Mouse (Mus musculus): ENCODE results near the gene Cdc73. TPM values are rescaled to one million over a fixed set of nuclear protein-coding genes. Genes with fewer than 3 reads are reported as not detected.

Cdc73 gene
- polyA plus RNA-seq, 2 experiments = 21.8 to 22.2 TPM

DNA sequence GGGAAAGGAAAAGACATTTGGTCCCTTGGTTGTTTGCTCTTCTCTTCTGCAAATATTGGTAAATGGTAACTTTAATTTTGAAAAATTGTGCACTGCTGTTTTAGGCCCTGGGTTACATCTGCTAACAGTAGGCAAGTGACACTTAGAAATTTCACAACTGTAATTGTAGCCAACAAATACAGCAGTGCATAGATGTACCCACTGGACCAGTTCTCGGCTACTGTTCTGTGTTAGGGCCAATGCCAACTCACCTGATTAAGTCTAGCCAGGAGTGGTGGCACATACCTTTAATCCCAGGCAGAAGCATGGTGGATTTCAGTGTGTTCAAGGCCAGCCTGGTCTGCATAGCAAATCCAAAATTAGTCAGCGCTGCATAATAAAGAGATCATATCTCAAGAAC, 52.4 kb downstream of the Cdc73 start:
- TF ChIP-seq POLR2A (IDR thresholded peaks at IDR 0.05; ENCODE audit: borderline replicate concordance, extremely low read depth, insufficient read depth, insufficient read length) = no peak
- WGBS = 92% methylated on average over 2 of the region's 2 CpGs
- Histone ChIP-seq H3K4me2 (replicated peaks; ENCODE audit: low read depth, low read length, severe bottlenecking) (no peak overlapping the region), H3K27ac (replicated peaks; ENCODE audit: low read depth, low read length) (no peak overlapping the region), H3K9me3 (ENCODE audit: control insufficient read depth, low read length) (no peaks in the 10 kb centered on the region), H3K4me3 (replicated peaks; ENCODE audit: low read length) (no peak overlapping the region), H3K27me3 (ENCODE audit: control insufficient read depth, insufficient read depth, low read length) (no peaks in the 10 kb centered on the region), H3K4me1 (ENCODE audit: control insufficient read depth, insufficient read depth, low read length) (no peaks in the 10 kb centered on the region), H3K36me3 (ENCODE audit: control insufficient read depth, insufficient read depth, low read length) (no peaks in the 10 kb centered on the region; the same call in 1 of the 2 replicates), H3K9ac (ENCODE audit: low read depth, low read length, severe bottlenecking) (no peak overlapping the region)
- no peak for ATAC-seq (ENCODE audit: low FRiP score, low read depth)
- DNase-seq (ENCODE audit: low spot score) = no peak

DNA sequence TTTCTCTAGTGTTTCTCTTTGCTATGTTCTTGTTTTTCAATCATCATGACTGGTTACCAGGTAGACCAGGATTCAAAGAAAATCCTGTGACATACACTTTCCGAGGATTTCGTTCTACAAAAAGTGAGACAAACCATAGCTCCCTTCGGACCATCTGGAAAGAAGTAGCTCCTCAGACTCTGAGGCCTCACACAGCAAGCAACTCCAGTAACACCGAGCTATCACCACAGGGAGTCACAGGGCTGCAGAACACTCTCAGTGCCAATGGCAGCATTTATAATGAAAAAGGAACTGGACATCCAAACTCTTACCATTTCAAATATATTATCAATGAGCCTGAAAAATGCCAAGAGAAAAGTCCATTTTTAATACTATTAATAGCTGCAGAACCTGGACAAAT, 56.5 kb downstream of the Cdc73 start:
- ATAC-seq (ENCODE audit: low FRiP score, low read depth) = no peak
- DNase-seq (ENCODE audit: low spot score) = no peak
- Histone ChIP-seq H3K4me3 (replicated peaks; ENCODE audit: low read length) (no peak overlapping the region), H3K9me3 (ENCODE audit: control insufficient read depth, low read length) (no peaks in the 10 kb centered on the region), H3K36me3 (ENCODE audit: control insufficient read depth, insufficient read depth, low read length) (no peaks in the 10 kb centered on the region), H3K4me2 (replicated peaks; ENCODE audit: low read depth, low read length, severe bottlenecking) (no peak overlapping the region), H3K27ac (replicated peaks; ENCODE audit: low read depth, low read length) (no peak overlapping the region), H3K27me3 (ENCODE audit: control insufficient read depth, insufficient read depth, low read length) (no peaks in the 10 kb centered on the region), H3K4me1 (ENCODE audit: control insufficient read depth, insufficient read depth, low read length) (no peaks in the 10 kb centered on the region), H3K9ac (ENCODE audit: low read depth, low read length, severe bottlenecking) (no peak overlapping the region)
- no peak for TF ChIP-seq POLR2A (IDR thresholded peaks at IDR 0.05; ENCODE audit: borderline replicate concordance, extremely low read depth, insufficient read depth, insufficient read length)
- 83% methylated on average over 4 of the region's 4 CpGs for WGBS

DNA sequence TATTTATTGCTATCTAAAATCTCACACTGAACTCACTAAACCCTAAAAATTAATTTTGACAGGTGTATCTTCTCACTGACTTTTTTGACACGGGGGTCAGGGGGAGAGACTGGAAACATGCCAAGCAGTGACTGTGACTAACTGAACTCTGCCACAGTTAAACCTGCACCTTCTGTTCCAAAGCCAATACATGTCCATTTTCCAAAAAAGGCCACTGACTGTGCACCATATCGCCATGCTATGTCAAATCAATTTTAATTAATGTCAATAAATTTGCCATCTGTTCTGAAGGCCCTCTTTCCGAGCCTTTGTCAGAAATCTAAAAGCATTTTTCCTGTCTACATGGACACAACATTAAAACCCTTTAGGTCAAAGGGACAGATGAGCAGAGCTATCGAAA, 57.3 kb downstream of the Cdc73 start:
- Histone ChIP-seq H3K4me3 (replicated peaks; ENCODE audit: low read length) (no peak overlapping the region), H3K9me3 (ENCODE audit: control insufficient read depth, low read length) (no peaks in the 10 kb centered on the region), H3K9ac (ENCODE audit: low read depth, low read length, severe bottlenecking) (no peak overlapping the region), H3K36me3 (ENCODE audit: control insufficient read depth, insufficient read depth, low read length) (no peaks in the 10 kb centered on the region), H3K4me2 (replicated peaks; ENCODE audit: low read depth, low read length, severe bottlenecking) (no peak overlapping the region), H3K4me1 (ENCODE audit: control insufficient read depth, insufficient read depth, low read length) (peaks cover 6% of the 10 kb centered on the region; the same call in 1 of the 2 replicates), H3K27ac (replicated peaks; ENCODE audit: low read depth, low read length) (no peak overlapping the region), H3K27me3 (ENCODE audit: control insufficient read depth, insufficient read depth, low read length) (no peaks in the 10 kb centered on the region)
- DNase-seq (ENCODE audit: low spot score) (peak; percentile 25), ATAC-seq (ENCODE audit: low FRiP score, low read depth) (no peak)
- 64% methylated on average over 4 of the region's 4 CpGs for WGBS
- TF ChIP-seq POLR2A (IDR thresholded peaks at IDR 0.05; ENCODE audit: borderline replicate concordance, extremely low read depth, insufficient read depth, insufficient read length) = no peak

DNA sequence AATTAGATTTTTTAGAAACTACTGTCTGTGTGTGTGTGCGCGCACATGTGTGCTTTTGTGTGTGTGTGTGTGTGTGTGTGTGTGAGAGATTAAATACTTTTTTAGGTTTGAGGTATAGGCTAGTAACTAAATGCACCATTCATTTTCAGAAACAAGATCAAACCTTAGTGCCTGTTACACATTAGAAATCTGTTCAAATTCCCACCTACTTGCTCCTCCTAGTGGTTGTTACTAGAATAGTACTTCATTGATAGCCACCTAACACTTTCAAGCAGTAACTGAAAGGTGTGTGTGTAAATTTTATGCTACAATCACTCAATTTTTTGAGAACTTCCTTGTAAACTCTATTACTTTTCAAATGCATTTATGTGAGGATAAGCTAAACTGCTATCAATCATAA, 58.5 kb downstream of the Cdc73 start:
- Histone ChIP-seq H3K9ac (ENCODE audit: low read depth, low read length, severe bottlenecking) (no peak overlapping the region), H3K4me3 (replicated peaks; ENCODE audit: low read length) (no peak overlapping the region), H3K4me2 (replicated peaks; ENCODE audit: low read depth, low read length, severe bottlenecking) (no peak overlapping the region), H3K36me3 (ENCODE audit: control insufficient read depth, insufficient read depth, low read length) (no peaks in the 10 kb centered on the region), H3K27ac (replicated peaks; ENCODE audit: low read depth, low read length) (no peak overlapping the region), H3K27me3 (ENCODE audit: control insufficient read depth, insufficient read depth, low read length) (no peaks in the 10 kb centered on the region), H3K4me1 (ENCODE audit: control insufficient read depth, insufficient read depth, low read length) (peaks cover 6% of the 10 kb centered on the region; the same call in 1 of the 2 replicates), H3K9me3 (ENCODE audit: control insufficient read depth, low read length) (no peaks in the 10 kb centered on the region)
- DNase-seq (ENCODE audit: low spot score) = peak; percentile 87
- TF ChIP-seq POLR2A (IDR thresholded peaks at IDR 0.05; ENCODE audit: borderline replicate concordance, extremely low read depth, insufficient read depth, insufficient read length) = no peak
- WGBS = 89% methylated on average over 2 of the region's 2 CpGs
- peak; percentile 58 for ATAC-seq (ENCODE audit: low FRiP score, low read depth)

DNA sequence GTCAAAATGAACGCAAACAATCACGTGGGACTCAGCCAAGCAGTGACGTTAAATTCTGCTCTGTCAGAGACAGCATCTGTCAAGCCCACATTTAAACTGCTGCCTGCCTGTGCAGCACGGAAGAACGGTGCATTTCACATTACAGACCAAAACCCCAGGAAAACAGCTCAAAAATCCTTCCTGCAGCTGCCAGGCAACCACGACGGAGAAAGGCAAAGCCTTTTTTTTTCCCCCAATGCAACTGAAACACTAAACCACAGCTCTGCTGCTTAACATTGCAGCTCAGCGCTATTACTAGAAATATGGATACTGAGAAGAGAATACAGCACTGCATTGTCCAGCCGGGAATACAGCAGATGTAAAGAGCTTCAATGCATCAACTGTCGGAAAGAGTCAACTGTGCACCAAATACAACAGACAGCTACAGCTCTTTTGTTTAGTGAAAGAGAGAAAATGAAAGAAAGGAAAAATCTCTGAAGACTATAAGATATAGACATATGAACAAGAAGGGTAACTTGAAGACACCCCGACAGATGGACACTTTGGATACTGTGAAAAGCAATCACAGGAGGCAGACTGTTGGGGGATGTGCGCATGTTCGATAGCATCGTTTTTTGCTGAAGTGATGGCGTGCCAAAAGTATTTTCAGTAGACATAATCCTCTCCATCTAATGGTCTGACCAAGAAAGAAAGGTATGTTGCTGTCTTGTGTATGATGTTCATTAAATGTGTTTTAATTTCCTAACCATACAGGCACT, 61.9 kb downstream of the Cdc73 start, which contains the start of gene B3galt2:
Gene B3galt2, plus strand, starts transcription at position 15 of the 758 bp plus-strand sequence.
- Histone ChIP-seq H3K4me2 (replicated peaks; ENCODE audit: low read depth, low read length, severe bottlenecking) (peak within 1 kb of the TSS; percentile 45), H3K9me3 (ENCODE audit: control insufficient read depth, low read length) (no peaks in the 10 kb centered on the region), H3K4me1 (ENCODE audit: control insufficient read depth, insufficient read depth, low read length) (peaks cover 6% of the 10 kb centered on the region; the same call in 1 of the 2 replicates), H3K27ac (replicated peaks; ENCODE audit: low read depth, low read length) (peak within 1 kb of the TSS; percentile 35), H3K27me3 (ENCODE audit: control insufficient read depth, insufficient read depth, low read length) (no peaks in the 10 kb centered on the region), H3K4me3 (replicated peaks; ENCODE audit: low read length) (peak within 1 kb of the TSS; percentile 20), H3K36me3 (ENCODE audit: control insufficient read depth, insufficient read depth, low read length) (no peaks in the 10 kb centered on the region), H3K9ac (ENCODE audit: low read depth, low read length, severe bottlenecking) (peak within 1 kb of the TSS; percentile 32; the same call in 1 of the 2 replicates)
- ATAC-seq (ENCODE audit: low FRiP score, low read depth) (peak; percentile 80), DNase-seq (ENCODE audit: low spot score) (peak; percentile 63)
- 46% methylated on average over 15 of the region's 15 CpGs for WGBS
- no peak for TF ChIP-seq POLR2A (IDR thresholded peaks at IDR 0.05; ENCODE audit: borderline replicate concordance, extremely low read depth, insufficient read depth, insufficient read length)
